Mouse (Mus musculus) left cerebral cortex, postnatal 10 days (tissue): ENCODE measurements at regions not wholly inside any gene's neighbourhood (a gene's known extent, or its start where the extent isn't known, plus 50 kb on each side); places are given as distances from the start of the nearest gene placed in this dataset.

ENCODE experiments used
- DNase-seq, 2 experiments: peaks; one replicate each; pipeline ENCODE4 v3.0.0; 2021 to 2022; ENCODE audit warnings: low spot score in 2 of 2, mixed read lengths in 1 of 2; ENCODE audit errors: extremely low spot score in 1 of 2
- intact Hi-C: fragments of 180-260 bp; cut with DNase I; formaldehyde crosslinking; loops from one replicate; pipeline ENCODE4 v1.15.1; 2025

DNA sequence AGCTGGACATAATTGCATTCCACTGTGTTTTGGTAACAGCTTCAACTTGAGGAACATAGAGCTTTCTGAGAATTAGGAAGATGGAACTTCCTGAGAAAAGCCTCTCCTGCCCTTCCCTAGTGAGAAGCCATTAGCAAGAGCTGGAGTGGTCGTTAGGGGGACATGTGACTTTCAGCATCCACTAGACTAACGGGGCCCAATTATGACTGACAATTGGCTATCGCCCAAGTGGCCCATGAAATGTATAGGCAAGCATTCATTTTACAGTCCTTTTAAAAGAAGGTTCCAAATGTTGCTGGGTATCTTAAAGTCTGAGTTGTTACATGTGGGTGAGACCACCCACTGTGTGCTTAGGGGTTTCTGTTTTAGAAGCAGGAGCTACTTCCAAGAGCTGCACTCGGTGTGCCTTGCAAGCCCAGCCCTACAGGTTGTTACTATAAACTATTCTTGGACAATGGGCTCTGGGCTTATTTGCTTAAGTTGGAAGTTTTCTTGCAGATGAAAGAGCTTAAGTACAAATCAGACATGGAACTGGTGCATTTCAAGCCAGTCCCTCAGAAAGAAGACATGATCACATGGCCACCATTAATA is 183.1 kb upstream of the Cxcl12 start:
- no peak for DNase-seq
- intact Hi-C loops: no loop called here

GRCm38 (mm10) chr6:116986266-116987000 is 181.9 kb upstream of the Cxcl12 start:
- intact Hi-C loops: no loop called here
- no peak for DNase-seq

DNA sequence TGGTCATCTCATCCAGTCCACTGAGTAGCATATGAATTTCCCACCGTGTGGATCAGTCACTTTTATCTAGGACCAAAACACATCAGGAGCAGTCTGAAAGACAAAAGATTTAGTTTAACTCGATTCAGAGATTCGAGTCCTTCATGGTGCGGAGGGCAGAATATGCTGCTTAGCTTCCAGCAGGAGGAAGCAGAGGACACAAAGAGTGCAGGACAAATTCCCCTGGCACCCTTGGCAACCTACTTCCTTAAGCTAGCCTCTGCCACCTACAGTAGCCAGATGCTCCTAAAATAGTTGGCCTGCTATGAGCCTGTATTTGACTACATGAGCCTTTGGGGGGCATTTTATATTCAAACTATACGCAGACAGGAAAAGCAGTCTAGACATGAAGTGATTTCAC is 181.1 kb upstream of the Cxcl12 start:
- intact Hi-C loops: no loop called here
- no peak for DNase-seq

DNA sequence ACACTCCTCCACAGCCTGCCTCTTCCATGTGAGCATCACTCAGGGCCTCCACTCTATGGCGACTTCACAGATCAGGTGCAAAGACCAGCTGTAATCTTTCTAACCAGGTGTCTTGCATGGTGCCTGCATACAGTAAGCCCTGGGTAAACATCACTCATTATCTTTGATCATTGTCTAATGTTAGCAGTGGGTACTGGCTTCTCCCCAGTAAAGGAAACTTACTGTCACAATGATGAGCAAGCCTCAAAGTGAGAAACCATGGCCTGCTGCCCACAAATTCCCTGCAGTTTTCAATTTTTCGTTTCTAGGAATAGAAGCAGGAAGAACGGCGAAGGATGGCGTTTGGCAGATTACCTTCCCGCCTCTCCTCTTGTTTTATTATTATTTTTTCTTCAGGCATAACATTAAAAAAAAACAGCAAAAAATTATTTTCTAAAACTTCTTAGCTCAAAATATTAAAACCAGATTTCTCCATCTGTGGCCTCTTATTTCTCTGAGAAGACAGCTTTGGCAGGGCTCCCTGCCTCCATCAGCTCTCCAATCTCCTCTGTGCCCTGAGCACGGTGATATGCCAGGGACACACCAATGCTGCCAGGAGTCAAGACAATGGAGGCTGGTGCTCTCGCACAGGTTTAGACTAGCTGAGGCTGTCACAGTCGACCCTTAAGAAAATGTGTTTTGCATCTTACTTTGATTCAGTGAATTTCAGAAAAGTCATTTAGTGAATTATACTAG is 169.2 kb upstream of the Cxcl12 start:
- peak in 1 of 2 experiments; percentile 14 for DNase-seq
- intact Hi-C loops: no loop called here

DNA sequence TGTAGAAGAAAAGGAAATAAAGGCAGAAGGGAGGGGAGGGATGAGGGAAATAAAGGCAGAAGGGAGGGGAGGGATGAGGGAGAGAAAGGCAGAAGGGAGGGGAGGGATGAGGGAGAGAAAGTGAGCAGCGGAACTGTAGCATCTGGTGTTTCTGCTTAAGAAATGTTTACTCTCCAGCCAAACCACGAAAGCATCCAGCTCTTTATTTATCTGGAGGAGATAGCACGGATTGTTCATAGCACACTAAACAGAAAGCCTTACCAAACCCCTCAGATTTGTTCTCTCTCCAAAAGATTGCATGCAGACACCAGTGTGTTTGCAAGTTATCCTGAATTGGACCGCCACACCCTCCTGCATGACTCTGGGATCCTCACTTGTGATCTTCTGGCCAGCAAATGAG is 168.4 kb upstream of the Cxcl12 start:
- DNase-seq: no peak
- intact Hi-C loops: no loop called here

- no peak for DNase-seq
- intact Hi-C loops: no loop called here
These were observed 167.2 kb upstream of the Cxcl12 start for GRCm38 (mm10) chr6:117000951-117001725.

GRCm38 (mm10) chr6:117012621-117013020 is 155.7 kb upstream of the Cxcl12 start:
- intact Hi-C loops: no loop called here
- no peak for DNase-seq

- intact Hi-C loops: no loop called here
- no peak for DNase-seq
These were observed 152.9 kb upstream of the Cxcl12 start for GRCm38 (mm10) chr6:117015461-117015860.

DNA sequence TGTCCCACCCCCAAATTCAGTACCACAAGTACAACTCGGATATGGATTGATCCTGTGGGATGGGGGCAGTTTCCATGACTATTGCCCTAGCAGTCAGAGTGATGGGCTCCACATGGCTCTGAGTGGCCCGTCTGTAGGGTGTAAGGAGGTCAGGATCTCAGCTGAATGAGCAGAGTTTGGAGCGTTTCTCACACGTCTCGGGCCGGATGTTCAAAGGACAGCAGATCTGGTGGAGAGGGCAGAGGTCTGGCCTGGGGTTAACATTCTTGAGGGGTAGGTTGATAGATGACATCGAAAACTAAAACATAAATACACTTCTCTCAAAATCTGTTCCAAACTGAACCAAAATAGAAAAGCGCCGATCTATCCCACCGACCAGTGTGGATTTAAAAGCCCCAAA is 146.5 kb upstream of the Cxcl12 start:
- intact Hi-C loops: no loop called here
- DNase-seq: no peak

- no peak for DNase-seq
These were observed 136.1 kb upstream of the Cxcl12 start for GRCm38 (mm10) chr6:117032042-117032746.

GRCm38 (mm10) chr6:117043744-117044143 is 124.6 kb upstream of the Cxcl12 start:
- intact Hi-C loops: no loop called here
- DNase-seq: no peak

More at GRCm38 (mm10) chr6:117032042-117032746, 136.1 kb upstream of the Cxcl12 start:
- intact Hi-C loops: no loop called here

GRCm38 (mm10) chr6:117049459-117050010 is 118.8 kb upstream of the Cxcl12 start:
- no peak for DNase-seq
- intact Hi-C loops: no loop called here

- no peak for DNase-seq
- intact Hi-C loops: no loop called here
These were observed 107.6 kb upstream of the Cxcl12 start for GRCm38 (mm10) chr6:117060688-117061087.

GRCm38 (mm10) chr6:117067541-117068305 is 100.6 kb upstream of the Cxcl12 start:
- no peak for DNase-seq
- intact Hi-C loops: no loop called here

DNA sequence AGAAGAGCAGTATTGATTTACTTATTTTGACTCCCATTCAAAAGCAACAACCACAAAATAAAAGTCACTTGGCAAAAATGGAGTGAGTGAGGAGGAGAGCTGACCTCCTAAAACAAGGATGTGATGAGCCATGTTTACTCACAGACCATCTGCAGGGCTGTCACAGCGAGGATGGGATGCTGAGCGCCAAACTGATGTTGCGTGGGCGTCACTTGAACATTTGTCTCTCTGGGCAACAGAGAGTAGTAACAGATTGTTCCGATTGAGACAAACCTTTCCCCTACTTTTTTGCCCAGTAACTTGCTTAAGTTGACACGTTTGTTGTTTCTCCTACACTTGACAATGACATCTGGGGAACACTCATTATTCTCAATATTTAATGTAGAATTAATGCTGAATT is 97.0 kb upstream of the Cxcl12 start:
- intact Hi-C loops: no loop called here
- peak; percentile 68 to 76 for DNase-seq

DNA sequence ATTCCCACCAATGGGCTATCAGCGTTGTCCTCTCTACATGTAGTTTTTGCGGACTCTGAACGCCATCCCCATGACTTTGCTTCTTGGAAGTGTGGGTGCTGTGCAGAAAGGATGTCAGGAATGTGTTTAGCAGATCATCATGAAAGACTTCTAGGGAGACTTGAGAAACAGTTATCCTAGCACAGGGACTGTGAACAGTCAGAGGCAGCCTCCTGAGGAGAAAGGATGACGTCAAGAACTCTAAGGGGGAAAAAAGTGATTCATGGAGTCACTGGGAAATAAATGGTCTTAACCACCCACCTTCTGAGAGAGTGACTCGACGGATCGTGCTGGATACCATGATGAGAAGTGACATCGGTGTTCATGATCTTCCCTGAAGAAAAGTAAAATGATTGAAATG is 96.5 kb upstream of the Cxcl12 start:
- DNase-seq: no peak
- intact Hi-C loops: no loop called here

DNA sequence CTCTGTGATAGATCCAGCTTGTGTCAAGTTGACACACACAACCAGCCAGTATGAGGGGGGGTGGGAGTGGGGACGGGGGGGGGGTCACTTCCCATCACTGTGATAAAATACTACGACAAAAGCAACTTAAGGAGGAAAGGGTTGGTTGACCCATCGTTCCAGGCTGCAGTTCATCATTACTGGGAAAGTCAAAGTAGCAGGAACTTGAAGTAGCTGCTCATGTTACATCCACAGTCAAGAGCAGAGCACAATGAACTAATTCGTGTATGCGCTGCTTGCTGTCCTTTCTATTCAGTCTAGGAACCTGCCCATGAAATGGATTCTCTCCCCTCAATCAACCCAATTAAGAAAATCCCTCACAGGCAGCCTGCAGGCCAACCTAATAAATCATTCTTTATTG is 88.8 kb upstream of the Cxcl12 start:
- no peak for DNase-seq
- intact Hi-C loops: no loop called here

- intact Hi-C loops: no loop called here
These were observed 87.4 kb upstream of the Cxcl12 start for GRCm38 (mm10) chr6:117080973-117081372.

More at GRCm38 (mm10) chr6:117080973-117081372, 87.4 kb upstream of the Cxcl12 start:
- DNase-seq: no peak
